Mouse (Mus musculus) heart, adult 2 months (tissue): ENCODE data around the gene Tuba3a.

Experiments
- CTCF ChIP-seq: fragments of 200-600 bp; IDR thresholded peaks from 2 replicates; pipeline ENCODE4 v1.8.1; 2022; ENCODE audit warnings: antibody characterized with exemption, mild to moderate bottlenecking, moderate library complexity
- EP300 ChIP-seq: fragments of 200-500 bp; IDR thresholded peaks from 2 replicates; pipeline ENCODE4 v1.6.1; 2011; ENCODE audit warnings: low read depth, low read length, control low read depth; ENCODE audit not compliant: insufficient read depth
- POLR2A ChIP-seq: fragments of 200-500 bp; IDR thresholded peaks from 2 replicates; pipeline ENCODE4 v1.6.1; 2011; ENCODE audit warnings: mild to moderate bottlenecking, low read depth, low read length, control low read depth; ENCODE audit not compliant: insufficient read depth

GRCm38 (mm10) chr6:125253863-125254715 lies 31.8 kb downstream of the Tuba3a start:
- peak; percentile 31; the same call in 1 of the 2 replicates for TF ChIP-seq POLR2A
- TF ChIP-seq CTCF = no peak
- TF ChIP-seq EP300 = no peak
